Mouse (Mus musculus) liver, embryonic 15.5 days (tissue): Measurements from ENCODE around the gene Cabcoco1. TPM values are rescaled to one million over a fixed set of nuclear protein-coding genes. Genes with fewer than 3 reads are reported as not detected.
A peak's percentile ranks its signal among the peaks of the same experiment; 100 is the strongest.

ENCODE experiments used
- ATAC-seq: fragments of 200-750 bp; cut with Nextera tagmentation; 2 replicates; pipeline ENCODE4 v1.8.0; 2017; ENCODE audit warnings: moderate number of reproducible peaks, mild to moderate bottlenecking, moderate library complexity; ENCODE audit not compliant: insufficient read depth
- H3K27ac ChIP-seq: fragments of 300-500 bp; sonication (generic); replicated peaks from 2 replicates; pipeline ENCODE4 v1.5.1; 2015; ENCODE audit warnings: mild to moderate bottlenecking, inconsistent platforms
- H3K27me3 ChIP-seq: fragments of 300-500 bp; sonication (generic); 2 replicates; pipeline ENCODE4 v1.6.1; 2015; ENCODE audit warnings: mild to moderate bottlenecking, inconsistent platforms
- H3K36me3 ChIP-seq: fragments of 300-500 bp; sonication (generic); replicated peaks from 2 replicates; pipeline ENCODE4 v1.6.1; 2015; ENCODE audit warnings: moderate library complexity, mild to moderate bottlenecking, inconsistent platforms
- H3K4me1 ChIP-seq: fragments of 300-500 bp; sonication (generic); replicated peaks from 2 replicates; pipeline ENCODE4 v1.6.1; 2015; ENCODE audit warnings: inconsistent platforms
- H3K4me2 ChIP-seq: fragments of 300-500 bp; sonication (generic); 2 replicates; pipeline ENCODE4 v1.6.1; 2015; ENCODE audit warnings: moderate library complexity, mild to moderate bottlenecking, inconsistent platforms
- H3K4me3 ChIP-seq: fragments of 300-500 bp; sonication (generic); replicated peaks from 2 replicates; pipeline ENCODE4 v1.5.1; 2015; ENCODE audit warnings: mild to moderate bottlenecking, inconsistent platforms
- H3K9ac ChIP-seq: fragments of 300-500 bp; sonication (generic); 2 replicates; pipeline ENCODE4 v1.6.1; 2015; ENCODE audit warnings: moderate library complexity, mild to moderate bottlenecking, inconsistent platforms
- H3K9me3 ChIP-seq: fragments of 300-500 bp; sonication (generic); replicated peaks from 2 replicates; pipeline ENCODE4 v1.6.1; 2016; ENCODE audit warnings: inconsistent platforms
- WGBS: fragments of 180-500 bp; shearing (Covaris S2); methylation state at CpG from one replicate; pipeline ENCODE4 v1.1.7; 2015; ENCODE audit warnings: mixed read lengths; ENCODE audit not compliant: insufficient replicate concordance; 5-methylcytosine and 5-hydroxymethylcytosine counted together
- polyA plus RNA-seq: library from polyadenylated mRNA; unstranded; fragments of >200 nt; fragmentation: Nextera tagmentation; extraction: Ambion mirVana; gene quantifications from 2 replicates; pipeline ENCODE4 v1.2.1, GENCODE M21; 2015

Gene Cabcoco1
- polyA plus RNA-seq, 1 experiment from 2014 or later, result 0.96 TPM

DNA sequence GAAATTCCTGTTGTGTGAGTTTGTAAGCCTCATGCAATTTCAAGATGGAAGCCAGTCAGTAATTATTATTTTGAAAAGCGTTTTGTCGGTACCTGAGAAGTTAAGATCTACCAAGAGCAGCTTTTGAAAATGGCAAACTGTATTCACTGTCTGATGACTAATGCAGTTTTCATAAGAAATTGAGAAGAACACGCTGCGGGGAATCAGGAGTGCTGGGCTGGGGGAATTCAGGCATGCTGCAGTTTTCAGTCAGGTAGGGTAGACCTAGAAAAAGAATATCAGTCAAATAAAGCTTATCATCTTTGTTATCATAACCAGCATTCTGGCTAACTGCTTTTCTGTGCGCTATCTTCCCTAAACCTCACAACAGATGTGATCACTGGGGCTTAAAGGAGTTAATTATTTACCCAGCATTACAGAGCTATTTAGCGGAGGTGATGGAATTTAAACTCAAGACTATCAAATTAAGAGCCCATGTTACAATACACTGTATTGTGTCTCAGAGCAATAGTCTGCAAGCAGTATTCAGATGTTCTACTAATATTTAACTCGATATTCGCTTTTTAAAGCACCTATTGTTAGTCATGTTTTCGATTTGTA, 9.1 kb upstream of the Cabcoco1 start:
- no peaks in the 10 kb centered on the region for H3K27me3 ChIP-seq
- WGBS, result 69% methylated on average over 9 of the region's 9 CpGs
- no peak for ATAC-seq
- H3K4me3 ChIP-seq, result no peak overlapping the region
- H3K27ac ChIP-seq, result no peak overlapping the region
- H3K9ac ChIP-seq, result no peak overlapping the region
- H3K4me1 ChIP-seq, result no peaks in the 10 kb centered on the region
- H3K4me2 ChIP-seq, result no peak overlapping the region
- no peaks in the 10 kb centered on the region for H3K9me3 ChIP-seq
- no peaks in the 10 kb centered on the region for H3K36me3 ChIP-seq

- Histone ChIP-seq H3K4me3 (no peak overlapping the region), H3K4me1 (0 out of 2 replicates have a peak, but pooled peaks cover 4% of the 10 kb centered on the region), H3K4me2 (no peak overlapping the region), H3K9me3 (no peaks in the 10 kb centered on the region), H3K36me3 (no peaks in the 10 kb centered on the region), H3K27me3 (no peaks in the 10 kb centered on the region), H3K27ac (no peak overlapping the region), H3K9ac (no peak overlapping the region)
- ATAC-seq, result no peak
- whole genome bisulfite sequencing, result 43% methylated on average over 3 of the region's 3 CpGs
These were observed 1.4 kb upstream of the Cabcoco1 start for GRCm38 (mm10) chr10:68543107-68543506.

- Histone ChIP-seq H3K4me1 (0 out of 2 replicates have a peak, but pooled peaks cover 4% of the 10 kb centered on the region), H3K9ac (no peak overlapping the region), H3K4me2 (peak overlapping the region; percentile 64), H3K36me3 (no peaks in the 10 kb centered on the region), H3K27me3 (no peaks in the 10 kb centered on the region), H3K9me3 (no peaks in the 10 kb centered on the region), H3K27ac (no peak overlapping the region), H3K4me3 (peak overlapping the region; percentile 45)
- ATAC-seq, result no peak
- 28% methylated on average over 7 of the region's 7 CpGs for WGBS
These were observed 286 bp upstream of the Cabcoco1 start for GRCm38 (mm10) chr10:68541943-68542420.

- no peak for ATAC-seq
- Histone ChIP-seq H3K9me3 (no peaks in the 10 kb centered on the region), H3K27ac (no peak overlapping the region), H3K27me3 (no peaks in the 10 kb centered on the region), H3K36me3 (no peaks in the 10 kb centered on the region), H3K4me1 (0 out of 2 replicates have a peak, but pooled peaks cover 4% of the 10 kb centered on the region), H3K4me2 (0 out of 2 replicates have a peak overlapping the region, but pooled peaks have one; percentile 64), H3K9ac (no peak overlapping the region), H3K4me3 (no peak overlapping the region)
- 42% methylated on average over 3 of the region's 3 CpGs for WGBS
These were observed 1.1 kb downstream of the Cabcoco1 start for GRCm38 (mm10) chr10:68540612-68541011.

GRCm38 (mm10) chr10:68537261-68537950, 4.3 kb downstream of the Cabcoco1 start:
- ATAC-seq, result no peak
- Histone ChIP-seq H3K36me3 (no peaks in the 10 kb centered on the region), H3K9me3 (no peaks in the 10 kb centered on the region), H3K27ac (no peak overlapping the region), H3K9ac (no peak overlapping the region), H3K4me3 (no peak overlapping the region), H3K27me3 (no peaks in the 10 kb centered on the region), H3K4me2 (no peak overlapping the region), H3K4me1 (0 out of 2 replicates have a peak, but pooled peaks cover 4% of the 10 kb centered on the region)
- WGBS, result 58% methylated on average over 4 of the region's 4 CpGs

GRCm38 (mm10) chr10:68529364-68530049, 12.2 kb downstream of the Cabcoco1 start:
- H3K4me1 ChIP-seq, result no peaks in the 10 kb centered on the region; the same call in 1 of the 2 replicates
- peak overlapping the region; percentile 36 for H3K4me2 ChIP-seq
- no peak overlapping the region for H3K4me3 ChIP-seq
- WGBS, result 62% methylated on average over 10 of the region's 10 CpGs
- no peaks in the 10 kb centered on the region for H3K36me3 ChIP-seq
- no peak overlapping the region for H3K9ac ChIP-seq
- peak overlapping the region; percentile 58 for H3K27ac ChIP-seq
- no peaks in the 10 kb centered on the region for H3K27me3 ChIP-seq
- no peaks in the 10 kb centered on the region for H3K9me3 ChIP-seq
- ATAC-seq, result peak; percentile 77

DNA sequence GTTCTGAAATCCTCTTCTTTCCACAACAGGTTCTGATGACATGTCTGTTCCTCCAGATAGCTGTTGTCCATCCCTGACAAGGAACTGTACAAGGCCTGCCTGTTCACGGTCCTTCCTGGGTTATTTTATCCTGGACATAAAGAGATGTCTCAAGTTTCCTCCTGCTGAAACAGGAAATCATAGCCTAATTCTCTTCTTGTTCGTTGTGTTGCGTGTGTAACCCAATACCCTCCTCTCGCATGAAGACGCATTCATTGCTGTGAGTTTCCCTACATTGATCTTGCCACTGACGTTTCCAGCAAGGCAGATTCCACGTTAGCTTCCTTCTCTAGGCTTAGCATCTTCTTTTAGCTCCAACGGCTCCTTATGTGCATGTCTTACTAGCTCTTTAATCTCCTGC, 12.7 kb downstream of the Cabcoco1 start:
- no peak overlapping the region for H3K9ac ChIP-seq
- H3K27ac ChIP-seq, result no peak overlapping the region
- no peaks in the 10 kb centered on the region for H3K27me3 ChIP-seq
- H3K4me2 ChIP-seq, result no peak overlapping the region
- no peak for ATAC-seq
- no peaks in the 10 kb centered on the region for H3K36me3 ChIP-seq
- H3K4me1 ChIP-seq, result no peaks in the 10 kb centered on the region; the same call in 1 of the 2 replicates
- 52% methylated on average over 8 of the region's 8 CpGs for WGBS
- H3K4me3 ChIP-seq, result no peak overlapping the region
- H3K9me3 ChIP-seq, result no peaks in the 10 kb centered on the region

DNA sequence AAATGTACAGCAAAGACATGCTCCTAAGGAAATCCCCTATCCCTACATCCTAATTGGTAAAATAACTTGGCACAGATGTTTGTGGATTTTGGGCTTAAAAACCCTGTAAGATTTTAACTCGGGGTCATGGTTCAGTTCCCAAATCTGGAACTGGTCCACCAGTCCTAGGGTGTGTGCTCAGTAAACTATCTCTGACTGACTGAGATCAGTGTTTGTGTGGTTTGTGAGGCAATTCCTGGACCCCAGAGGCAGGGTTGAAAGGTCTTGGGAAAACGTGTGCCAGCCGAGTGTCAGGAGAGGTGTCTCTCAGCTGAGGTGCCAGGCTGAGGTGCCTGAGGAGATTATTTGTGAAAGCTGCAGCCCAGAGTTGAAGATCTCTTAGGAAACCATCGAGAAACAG, 19.6 kb downstream of the Cabcoco1 start:
- no peak overlapping the region for H3K4me2 ChIP-seq
- H3K27ac ChIP-seq, result no peak overlapping the region
- no peaks in the 10 kb centered on the region for H3K27me3 ChIP-seq
- H3K4me1 ChIP-seq, result no peaks in the 10 kb centered on the region
- H3K4me3 ChIP-seq, result no peak overlapping the region
- peak; percentile 49; the same call in 1 of the 2 replicates for ATAC-seq
- H3K9me3 ChIP-seq, result no peaks in the 10 kb centered on the region
- WGBS, result 47% methylated on average over 4 of the region's 4 CpGs
- H3K36me3 ChIP-seq, result no peaks in the 10 kb centered on the region
- no peak overlapping the region for H3K9ac ChIP-seq

- no peak overlapping the region for H3K4me2 ChIP-seq
- WGBS, result 61% methylated on average over 8 of the region's 8 CpGs
- H3K9ac ChIP-seq, result no peak overlapping the region
- H3K27me3 ChIP-seq, result no peaks in the 10 kb centered on the region
- H3K4me3 ChIP-seq, result no peak overlapping the region
- no peaks in the 10 kb centered on the region for H3K36me3 ChIP-seq
- ATAC-seq, result no peak
- no peaks in the 10 kb centered on the region for H3K4me1 ChIP-seq
- no peaks in the 10 kb centered on the region for H3K9me3 ChIP-seq
- H3K27ac ChIP-seq, result no peak overlapping the region
These were observed 29.2 kb downstream of the Cabcoco1 start for GRCm38 (mm10) chr10:68512433-68513019.

- 51% methylated on average over 3 of the region's 3 CpGs for WGBS
- Histone ChIP-seq H3K36me3 (no peaks in the 10 kb centered on the region), H3K4me3 (no peak overlapping the region), H3K9me3 (no peaks in the 10 kb centered on the region), H3K27ac (no peak overlapping the region), H3K4me1 (no peaks in the 10 kb centered on the region), H3K4me2 (no peak overlapping the region), H3K27me3 (no peaks in the 10 kb centered on the region), H3K9ac (no peak overlapping the region)
- ATAC-seq, result no peak
These were observed 34.0 kb downstream of the Cabcoco1 start for GRCm38 (mm10) chr10:68507741-68508140.

DNA sequence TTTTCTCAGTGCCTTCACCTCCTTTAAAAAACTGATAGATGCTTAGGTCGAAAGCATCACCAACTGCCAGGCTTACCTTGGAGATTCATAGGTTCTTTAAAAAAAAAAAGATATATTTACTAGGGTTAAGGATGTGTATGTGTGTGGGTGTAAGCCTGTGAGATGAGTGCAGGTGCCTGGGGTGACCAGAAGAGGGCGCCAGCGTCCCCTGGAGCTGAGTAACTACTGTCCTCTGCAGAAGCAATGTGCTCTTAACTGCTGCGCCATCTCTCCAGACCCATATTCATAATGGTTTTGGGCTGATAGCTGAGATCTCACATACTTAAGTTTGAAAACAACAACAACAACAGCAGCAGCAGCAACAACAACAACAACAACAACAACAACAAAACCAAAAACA, 35.5 kb downstream of the Cabcoco1 start:
- Histone ChIP-seq H3K4me3 (no peak overlapping the region), H3K36me3 (no peaks in the 10 kb centered on the region), H3K4me1 (no peaks in the 10 kb centered on the region), H3K9me3 (no peaks in the 10 kb centered on the region), H3K27ac (no peak overlapping the region), H3K9ac (no peak overlapping the region), H3K27me3 (no peaks in the 10 kb centered on the region), H3K4me2 (no peak overlapping the region)
- WGBS, result 59% methylated on average over 4 of the region's 4 CpGs
- no peak for ATAC-seq
